Mouse (Mus musculus): ENCODE results near the gene Neu3. TPM values are rescaled to one million over a fixed set of nuclear protein-coding genes. Genes with fewer than 3 reads are reported as not detected.
"Not testable (repeated sequence)": the region's sequence is repeated elsewhere in the genome, so short reads cannot be mapped to it uniquely, and the experiment has no call there.

Gene Neu3
- total RNA-seq, 1 experiment, result 2.2 TPM

DNA sequence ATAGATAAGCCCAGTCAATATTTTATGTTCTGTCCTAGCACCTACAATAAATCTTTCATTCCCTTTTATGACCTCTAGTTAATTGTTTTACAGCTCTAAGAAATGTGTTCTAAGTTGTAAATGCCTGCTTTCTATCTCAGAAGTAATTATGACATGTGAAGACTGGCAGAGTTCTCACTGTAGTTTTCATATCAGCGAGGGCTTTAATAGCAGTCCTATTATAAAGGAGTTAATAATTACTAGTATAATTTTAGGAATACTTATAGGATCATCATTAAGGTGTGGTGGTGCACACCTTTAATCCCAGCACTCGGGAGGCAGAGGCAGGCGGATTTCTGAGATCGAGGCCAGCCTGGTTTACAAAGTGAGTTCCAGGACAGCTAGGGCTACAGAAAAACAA is 16.6 kb downstream of the Neu3 start:
- Histone ChIP-seq H3K36me3 (ENCODE audit: control insufficient read depth, insufficient read depth, low read length, poor library complexity, severe bottlenecking) (no peaks in the 10 kb centered on the region), H3K9ac (ENCODE audit: insufficient read depth, low read depth, low read length, poor library complexity, severe bottlenecking) (no peak overlapping the region), H3K9me3 (ENCODE audit: control insufficient read depth, insufficient read depth, low read depth, low read length) (no peaks in the 10 kb centered on the region), H3K4me3 (ENCODE audit: insufficient read depth in 1 of 2, low read depth in 1 of 2, low read length in 2 of 2, poor library complexity in 1 of 2, severe bottlenecking in 1 of 2) (no peak overlapping the region), H3K27ac (ENCODE audit: insufficient read depth, low read depth, low read length, poor library complexity, severe bottlenecking) (no peak overlapping the region), H3K4me1 (ENCODE audit: control insufficient read depth in 2 of 2, insufficient read depth in 2 of 2, low read length in 2 of 2, poor library complexity in 1 of 2) (no peaks in the 10 kb centered on the region)
- in situ Hi-C loops (cut with MboI; ENCODE audit: low sequenced_read_pairs in 2 of 2, unreplicated experiment in 2 of 2), result no loop called here
- no peak for TF ChIP-seq ZNF384 (IDR thresholded peaks at IDR 0.05; ENCODE audit: low read depth, low read length)
- TF ChIP-seq CHD2 (IDR thresholded peaks at IDR 0.05; ENCODE audit: low read depth, low read length), result no peak
- no peak for TF ChIP-seq HCFC1 (IDR thresholded peaks at IDR 0.05; ENCODE audit: borderline replicate concordance, insufficient read depth, low read length)
- no peak for TF ChIP-seq MAFK (IDR thresholded peaks at IDR 0.05; ENCODE audit: insufficient read depth, low read depth, low read length)
- TF ChIP-seq ZC3H11A (IDR thresholded peaks at IDR 0.05; ENCODE audit: borderline replicate concordance, low read depth, low read length), result no peak
- no peak for DNase-seq (ENCODE audit: low read depth, low spot score)

DNA sequence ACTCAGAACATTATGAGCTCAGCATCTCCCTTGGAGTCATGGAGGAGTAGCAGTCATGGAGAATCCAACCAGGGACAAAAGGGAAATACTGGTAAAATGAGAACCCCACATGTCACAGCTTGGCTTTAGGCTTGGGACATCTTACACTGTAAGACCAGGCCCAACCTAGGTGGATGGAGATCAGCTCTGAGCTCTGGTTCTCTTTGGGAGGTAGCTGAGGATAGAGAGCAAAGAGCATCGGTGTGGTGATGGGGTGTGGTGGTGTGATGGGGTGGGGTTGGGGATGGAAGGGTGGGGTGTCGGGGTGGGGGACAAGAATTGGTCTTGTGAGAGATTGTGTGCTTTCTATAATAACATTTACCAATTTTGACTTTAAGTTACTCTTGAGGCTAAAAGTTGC is 17.4 kb downstream of the Neu3 start:
- in situ Hi-C loops (cut with MboI; ENCODE audit: low sequenced_read_pairs in 2 of 2, unreplicated experiment in 2 of 2), result no loop called here
- no peak for DNase-seq (ENCODE audit: low read depth, low spot score)
- no peak overlapping the region for H3K9ac ChIP-seq (ENCODE audit: insufficient read depth, low read depth, low read length, poor library complexity, severe bottlenecking)
- H3K36me3 ChIP-seq (ENCODE audit: control insufficient read depth, insufficient read depth, low read length, poor library complexity, severe bottlenecking), result no peaks in the 10 kb centered on the region
- H3K4me1 ChIP-seq (ENCODE audit: control insufficient read depth in 2 of 2, insufficient read depth in 2 of 2, low read length in 2 of 2, poor library complexity in 1 of 2), result no peaks in the 10 kb centered on the region
- H3K9me3 ChIP-seq (ENCODE audit: control insufficient read depth, insufficient read depth, low read depth, low read length), result no peaks in the 10 kb centered on the region
- no peak overlapping the region for H3K27ac ChIP-seq (ENCODE audit: insufficient read depth, low read depth, low read length, poor library complexity, severe bottlenecking)
- TF ChIP-seq ZNF384 (IDR thresholded peaks at IDR 0.05; ENCODE audit: low read depth, low read length) (no peak), CHD2 (IDR thresholded peaks at IDR 0.05; ENCODE audit: low read depth, low read length) (no peak), HCFC1 (IDR thresholded peaks at IDR 0.05; ENCODE audit: borderline replicate concordance, insufficient read depth, low read length) (no peak)
- no peak overlapping the region for H3K4me3 ChIP-seq (ENCODE audit: insufficient read depth in 1 of 2, low read depth in 1 of 2, low read length in 2 of 2, poor library complexity in 1 of 2, severe bottlenecking in 1 of 2)

DNA sequence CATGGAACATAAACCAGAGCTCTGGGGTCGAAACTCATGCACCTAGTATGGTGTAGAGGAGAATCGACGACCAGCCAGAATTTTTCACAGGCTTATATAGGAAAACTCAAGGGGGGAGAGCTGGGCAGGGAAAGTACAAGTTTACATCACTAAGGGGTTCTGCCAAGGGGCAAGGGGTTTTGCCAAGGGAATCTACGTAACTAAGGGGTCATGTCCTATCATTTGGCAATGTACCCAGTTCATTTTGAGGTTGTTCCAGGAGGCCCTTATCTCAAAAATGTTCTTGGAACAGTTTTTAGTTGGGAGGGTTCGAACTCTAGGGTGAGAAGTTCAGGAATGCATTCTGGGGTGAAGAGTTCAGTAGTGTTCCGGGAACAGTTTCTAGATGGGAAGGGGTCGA is 21.2 kb downstream of the Neu3 start:
- not testable (repeated sequence) for H3K36me3 ChIP-seq (ENCODE audit: control insufficient read depth, insufficient read depth, low read length, poor library complexity, severe bottlenecking); H3K9me3 ChIP-seq (ENCODE audit: control insufficient read depth, insufficient read depth, low read depth, low read length); H3K9ac ChIP-seq (ENCODE audit: insufficient read depth, low read depth, low read length, poor library complexity, severe bottlenecking); H3K27ac ChIP-seq (ENCODE audit: insufficient read depth, low read depth, low read length, poor library complexity, severe bottlenecking); H3K4me3 ChIP-seq (ENCODE audit: insufficient read depth in 1 of 2, low read depth in 1 of 2, low read length in 2 of 2, poor library complexity in 1 of 2, severe bottlenecking in 1 of 2); H3K4me1 ChIP-seq (ENCODE audit: control insufficient read depth in 2 of 2, insufficient read depth in 2 of 2, low read length in 2 of 2, poor library complexity in 1 of 2); DNase-seq (ENCODE audit: low read depth, low spot score)
- in situ Hi-C loops (cut with MboI; ENCODE audit: low sequenced_read_pairs in 2 of 2, unreplicated experiment in 2 of 2), result loop anchor here in 1 of 2 experiments (10.0 kb wide), 1 partner anchor 302 kb away; no protein-coding TSS in a partner anchor

DNA sequence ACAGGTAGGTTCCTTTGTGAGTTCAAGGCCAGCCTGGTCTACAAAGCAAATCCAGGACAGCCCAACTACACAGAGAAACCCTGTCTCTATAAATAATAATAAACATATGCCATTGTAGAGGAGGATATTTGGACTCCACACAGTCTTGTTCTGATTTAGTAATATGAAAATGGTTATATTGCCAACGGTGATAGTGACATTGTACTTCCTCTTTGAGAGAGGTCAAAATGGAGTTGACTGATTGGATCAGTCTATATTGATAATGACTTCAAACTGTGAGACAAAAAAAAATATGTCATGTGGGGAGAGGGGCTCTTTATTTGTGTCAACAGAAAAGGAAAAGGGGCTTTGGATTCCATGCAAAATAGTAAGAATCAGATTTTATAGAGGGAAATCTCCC is 22.9 kb downstream of the Neu3 start:
- Histone ChIP-seq H3K4me3 (ENCODE audit: insufficient read depth in 1 of 2, low read depth in 1 of 2, low read length in 2 of 2, poor library complexity in 1 of 2, severe bottlenecking in 1 of 2) (no peak overlapping the region), H3K9ac (ENCODE audit: insufficient read depth, low read depth, low read length, poor library complexity, severe bottlenecking) (no peak overlapping the region), H3K27ac (ENCODE audit: insufficient read depth, low read depth, low read length, poor library complexity, severe bottlenecking) (no peak overlapping the region), H3K36me3 (ENCODE audit: control insufficient read depth, insufficient read depth, low read length, poor library complexity, severe bottlenecking) (no peaks in the 10 kb centered on the region), H3K9me3 (ENCODE audit: control insufficient read depth, insufficient read depth, low read depth, low read length) (no peaks in the 10 kb centered on the region), H3K4me1 (ENCODE audit: control insufficient read depth in 2 of 2, insufficient read depth in 2 of 2, low read length in 2 of 2, poor library complexity in 1 of 2) (no peaks in the 10 kb centered on the region)
- in situ Hi-C loops (cut with MboI; ENCODE audit: low sequenced_read_pairs in 2 of 2, unreplicated experiment in 2 of 2), result loop anchor here in 1 of 2 experiments (10.0 kb wide), 1 partner anchor 301 kb away; no protein-coding TSS in a partner anchor
- TF ChIP-seq ZC3H11A (IDR thresholded peaks at IDR 0.05; ENCODE audit: borderline replicate concordance, low read depth, low read length) (no peak), ZNF384 (IDR thresholded peaks at IDR 0.05; ENCODE audit: low read depth, low read length) (no peak), CHD2 (IDR thresholded peaks at IDR 0.05; ENCODE audit: low read depth, low read length) (no peak), HCFC1 (IDR thresholded peaks at IDR 0.05; ENCODE audit: borderline replicate concordance, insufficient read depth, low read length) (no peak), MAFK (IDR thresholded peaks at IDR 0.05; ENCODE audit: insufficient read depth, low read depth, low read length) (no peak)
- DNase-seq (ENCODE audit: low read depth, low spot score), result no peak

DNA sequence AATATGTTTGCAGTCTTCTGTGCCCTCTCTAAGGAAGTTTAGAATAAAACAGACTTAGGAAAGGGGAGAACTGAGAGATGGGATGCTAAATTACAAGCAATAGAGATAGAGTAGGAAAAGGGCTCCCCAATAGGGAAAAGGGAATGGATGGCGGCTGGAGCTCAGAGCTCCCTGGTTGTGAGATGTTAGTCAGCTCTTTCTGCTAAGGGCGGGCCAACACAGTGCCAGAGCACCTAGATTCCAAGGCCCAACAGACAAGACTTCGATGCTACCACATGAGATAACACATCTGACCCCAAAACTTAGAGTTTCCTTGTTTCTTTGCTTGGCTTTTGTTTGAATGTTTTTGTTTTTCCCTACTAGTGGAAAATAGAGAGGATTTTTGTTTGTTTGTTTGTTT is 24.2 kb downstream of the Neu3 start:
- H3K9ac ChIP-seq (ENCODE audit: insufficient read depth, low read depth, low read length, poor library complexity, severe bottlenecking); H3K36me3 ChIP-seq (ENCODE audit: control insufficient read depth, insufficient read depth, low read length, poor library complexity, severe bottlenecking); H3K4me1 ChIP-seq (ENCODE audit: control insufficient read depth in 2 of 2, insufficient read depth in 2 of 2, low read length in 2 of 2, poor library complexity in 1 of 2); H3K4me3 ChIP-seq (ENCODE audit: insufficient read depth in 1 of 2, low read depth in 1 of 2, low read length in 2 of 2, poor library complexity in 1 of 2, severe bottlenecking in 1 of 2); DNase-seq (ENCODE audit: low read depth, low spot score); H3K9me3 ChIP-seq (ENCODE audit: control insufficient read depth, insufficient read depth, low read depth, low read length); H3K27ac ChIP-seq (ENCODE audit: insufficient read depth, low read depth, low read length, poor library complexity, severe bottlenecking): not testable (repeated sequence)
- in situ Hi-C loops (cut with MboI; ENCODE audit: low sequenced_read_pairs in 2 of 2, unreplicated experiment in 2 of 2), result loop anchor here in 1 of 2 experiments (10.0 kb wide), 1 partner anchor 299 kb away; no protein-coding TSS in a partner anchor
